Mouse (Mus musculus): Measurements from ENCODE around the gene H2afz.

DNA sequence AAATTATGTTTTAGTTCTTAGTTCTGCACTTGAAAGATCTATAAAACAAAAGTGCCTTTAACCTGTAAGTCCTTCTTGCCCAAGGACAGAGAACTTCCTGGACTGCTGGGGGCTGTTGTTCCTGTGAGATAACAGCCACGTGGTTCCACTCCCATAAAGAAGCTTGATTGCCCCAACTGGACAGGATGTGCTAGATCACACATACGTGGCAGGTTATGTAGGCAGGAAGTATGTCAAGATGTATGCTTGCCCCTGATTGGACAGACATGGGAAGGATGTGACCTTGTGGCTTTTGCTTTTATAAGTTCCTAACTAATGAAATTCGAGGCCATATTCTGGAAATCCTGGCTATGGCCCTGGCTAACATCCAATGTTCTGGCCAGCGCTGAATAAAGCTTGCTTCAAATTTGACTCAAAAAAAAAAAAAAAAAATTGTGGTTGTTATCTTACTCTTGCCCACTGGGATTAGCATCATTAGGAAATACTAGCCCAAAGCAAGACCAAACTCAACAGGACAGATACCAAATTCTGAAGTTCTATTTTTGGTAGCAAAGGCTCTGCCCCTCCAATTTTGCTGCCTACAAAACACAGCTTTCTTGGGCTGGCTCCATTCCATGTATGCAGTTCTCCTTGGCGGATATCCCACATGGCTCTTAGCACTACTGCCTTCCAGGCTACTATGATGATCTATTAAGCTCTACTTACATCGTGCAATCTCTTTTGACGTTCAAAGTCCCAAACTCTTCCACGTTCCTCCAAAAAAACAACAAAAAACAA, 3.7 kb upstream of the H2afz start:
- TF ChIP-seq USF1 (IDR thresholded peaks at IDR 0.05; ENCODE audit: low read depth, low read length) (no peak), EP300 (IDR thresholded peaks at IDR 0.05; ENCODE audit: low read length) (no peak), ZNF384 (IDR thresholded peaks at IDR 0.05; ENCODE audit: low read depth, low read length) (peak; percentile 66), CTCF (conservative IDR thresholded peaks at IDR 0.05 in 1 of 2, IDR thresholded peaks at IDR 0.05 in 1 of 2; ENCODE audit: low read depth in 2 of 2, low read length in 2 of 2) (no peak), ZMIZ1 (IDR thresholded peaks at IDR 0.05; ENCODE audit: low read depth, low read length) (no peak), TBP (conservative IDR thresholded peaks at IDR 0.05; ENCODE audit: low read depth, low read length) (no peak), HCFC1 (IDR thresholded peaks at IDR 0.05; ENCODE audit: low read depth, low read length) (no peak), MAZ (IDR thresholded peaks at IDR 0.05; ENCODE audit: low read depth, low read length) (no peak), TCF12 (IDR thresholded peaks at IDR 0.05; ENCODE audit: low read depth, low read length) (no peak)
